Mouse (Mus musculus): Measurements from ENCODE around the gene Omg.
A peak's percentile ranks its signal among the peaks of the same experiment; 100 is the strongest.

The Omg gene

GRCm38 (mm10) chr11:79503845-79504244 is at the start of gene Omg:
Gene Omg, minus strand, starts transcription at chr11:79504084.
- DNase-seq (ENCODE audit: low spot score in 2 of 2): no peak

- DNase-seq (ENCODE audit: low spot score in 2 of 2): no peak
These were observed 48.7 kb upstream of the Omg start for GRCm38 (mm10) chr11:79552622-79553021.

DNA sequence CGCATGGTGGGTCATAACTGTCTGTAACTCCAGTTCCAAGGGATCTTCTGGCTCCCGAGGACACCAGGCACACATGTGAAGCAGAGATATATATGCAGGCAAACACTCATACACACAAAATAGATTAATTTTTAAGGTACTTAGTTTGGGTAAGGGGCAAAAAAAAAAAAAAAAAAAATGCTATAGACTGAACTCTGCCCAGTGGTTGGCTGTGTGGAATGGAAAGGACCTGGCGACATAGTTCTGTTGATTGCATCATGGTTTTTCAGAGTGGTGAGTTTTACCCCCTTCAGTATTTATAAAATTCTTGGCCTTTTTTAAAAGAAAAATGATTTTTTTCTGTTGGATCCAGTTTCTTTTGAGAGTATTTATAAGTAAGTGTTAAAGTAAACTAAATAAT is 32.4 kb upstream of the Omg start:
- no peak for DNase-seq (ENCODE audit: low spot score in 2 of 2)

DNA sequence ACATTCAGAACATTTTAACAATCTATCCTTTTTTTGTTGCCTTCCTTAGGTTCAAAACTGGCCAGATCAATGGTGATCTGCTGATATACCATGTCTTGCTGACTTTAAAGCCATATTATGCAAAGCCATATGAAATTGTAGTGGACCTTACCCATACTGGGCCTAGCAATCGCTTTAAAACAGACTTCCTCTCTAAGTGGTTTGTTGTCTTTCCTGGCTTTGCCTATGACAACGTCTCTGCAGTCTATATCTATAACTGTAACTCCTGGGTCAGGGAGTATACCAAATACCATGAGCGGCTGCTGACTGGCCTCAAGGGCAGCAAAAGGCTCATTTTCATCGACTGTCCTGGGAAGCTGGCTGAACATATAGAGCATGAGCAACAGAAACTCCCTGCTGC is 31.7 kb upstream of the Omg start:
- DNase-seq (ENCODE audit: low spot score in 2 of 2): no peak

DNA sequence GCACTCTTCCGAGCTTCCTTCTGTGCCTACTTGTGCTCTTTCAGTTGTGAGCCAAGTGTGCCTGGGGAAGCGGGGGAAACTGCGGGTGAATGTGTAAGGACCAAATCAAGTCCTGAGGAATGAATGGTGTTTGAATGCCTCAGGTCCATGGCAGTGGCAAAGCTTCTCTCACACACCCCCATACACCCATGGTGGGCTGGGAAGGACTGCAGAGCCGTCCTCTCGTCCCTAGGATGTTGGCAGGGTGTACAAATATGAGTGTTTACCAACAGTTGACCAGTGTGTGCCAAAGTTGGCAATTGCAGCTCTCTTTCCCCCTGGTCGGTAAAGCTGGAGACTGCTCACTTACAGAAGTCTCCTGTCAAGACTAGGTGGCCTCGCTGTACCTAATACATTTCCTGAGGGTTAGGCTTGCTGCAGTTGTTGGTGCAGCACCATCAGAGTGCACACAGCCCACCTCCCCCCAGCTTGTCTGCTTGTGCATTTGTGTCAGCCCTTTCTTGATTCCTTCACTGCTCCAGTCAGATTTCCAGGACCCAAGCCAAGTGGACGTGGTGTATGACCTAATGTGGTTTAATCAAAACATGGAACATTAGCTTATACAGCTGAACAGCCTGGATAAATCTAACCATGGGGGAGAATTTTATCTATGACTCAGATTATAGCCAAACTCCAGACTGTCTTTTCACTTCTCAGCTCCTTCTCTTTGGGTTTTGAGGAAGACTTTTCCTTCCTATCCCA is 30.2 kb upstream of the Omg start:
- DNase-seq (ENCODE audit: low spot score in 2 of 2): peak; percentile 45 to 57

DNA sequence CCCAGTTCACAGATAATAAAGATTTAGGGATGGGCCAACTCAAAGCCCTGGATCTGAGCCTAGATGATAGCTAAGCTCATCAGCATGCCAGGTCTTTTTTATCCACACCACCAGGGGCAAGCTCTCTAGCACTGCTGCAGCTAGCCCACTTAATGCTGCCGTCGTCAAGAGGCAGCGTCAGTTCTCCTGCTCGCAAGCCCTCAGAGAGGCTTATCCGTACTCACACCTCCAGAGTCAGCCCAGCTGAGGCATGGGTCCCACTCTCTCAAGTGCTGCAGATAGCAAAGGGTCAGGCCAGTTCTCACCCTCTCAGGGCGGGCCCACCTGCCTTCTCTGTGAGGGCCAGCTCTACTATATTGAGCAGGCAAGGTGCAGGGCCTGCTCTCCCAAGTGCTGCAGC is 29.4 kb upstream of the Omg start:
- DNase-seq (ENCODE audit: low spot score in 2 of 2): no peak

- DNase-seq (ENCODE audit: low spot score in 2 of 2): no peak
These were observed 27.6 kb upstream of the Omg start for GRCm38 (mm10) chr11:79531485-79531884.

DNA sequence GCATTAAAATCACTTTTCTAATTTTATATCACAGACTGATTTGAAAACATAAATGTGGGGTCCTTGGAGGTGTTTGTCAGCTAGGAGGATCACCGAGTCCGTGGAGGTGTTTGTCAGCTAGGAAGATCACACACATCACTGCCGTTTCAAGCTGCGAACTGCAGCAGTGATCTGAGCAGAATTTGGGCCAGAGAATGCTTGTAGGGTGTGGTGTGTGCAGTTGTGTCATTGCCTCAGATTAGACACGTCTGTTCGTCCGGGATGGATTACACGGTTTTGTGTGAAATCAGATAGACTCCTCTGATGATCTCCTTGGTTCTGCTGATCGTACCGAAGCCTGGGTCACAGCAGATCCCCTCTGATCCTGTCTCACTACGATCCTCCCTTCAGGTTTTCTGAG is 26.9 kb upstream of the Omg start:
- peak; percentile 5 to 6 for DNase-seq (ENCODE audit: low spot score in 2 of 2)

DNA sequence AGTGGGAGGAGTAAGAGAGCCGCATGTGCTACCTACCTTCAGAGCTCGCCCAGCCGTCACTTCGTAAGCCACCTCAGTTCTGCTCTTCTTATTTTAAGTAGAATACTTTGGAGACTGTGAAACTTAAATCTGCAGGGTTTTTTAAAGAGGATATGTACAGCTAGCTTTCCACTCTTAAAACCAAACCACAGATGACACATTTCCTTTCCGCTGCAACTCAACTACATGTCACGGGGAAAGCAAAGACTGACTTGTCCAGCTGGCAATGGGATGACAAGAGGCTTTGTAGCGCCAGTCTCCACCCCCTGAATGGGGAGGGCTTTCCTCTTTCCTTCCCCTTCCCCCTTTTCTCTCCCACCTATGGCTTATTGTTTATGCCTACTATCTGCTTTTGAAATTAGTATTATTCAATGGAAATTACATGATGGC is 26.5 kb upstream of the Omg start, which contains the start of the genes Evi2 and Evi2a:
Evi2 (minus strand) TSS at position 257 of the 429 bp plus-strand sequence.
Evi2a (minus strand) TSS at position 277 of the 429 bp plus-strand sequence.
- peak; percentile 52 to 69 for DNase-seq (ENCODE audit: low spot score in 2 of 2)

DNA sequence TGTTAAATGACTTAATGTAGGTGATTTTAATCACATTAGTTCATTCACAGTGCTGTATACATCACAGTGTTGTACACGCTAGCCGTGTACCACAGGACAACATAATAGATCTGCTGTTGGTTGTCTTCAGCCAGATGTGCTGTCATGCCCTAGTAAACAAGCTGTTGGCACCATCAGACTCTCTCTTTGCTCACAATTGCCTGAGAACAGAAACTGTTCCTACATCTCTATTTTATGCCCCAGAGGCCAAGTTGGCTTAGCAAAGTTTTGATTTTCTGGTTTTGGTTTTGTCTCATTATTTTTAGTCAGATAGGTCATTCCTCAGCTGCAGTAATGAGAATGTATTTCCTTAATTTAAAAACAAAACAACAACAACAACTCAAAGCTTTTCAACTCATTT is 25.9 kb upstream of the Omg start:
- DNase-seq (ENCODE audit: low spot score in 2 of 2): no peak

DNA sequence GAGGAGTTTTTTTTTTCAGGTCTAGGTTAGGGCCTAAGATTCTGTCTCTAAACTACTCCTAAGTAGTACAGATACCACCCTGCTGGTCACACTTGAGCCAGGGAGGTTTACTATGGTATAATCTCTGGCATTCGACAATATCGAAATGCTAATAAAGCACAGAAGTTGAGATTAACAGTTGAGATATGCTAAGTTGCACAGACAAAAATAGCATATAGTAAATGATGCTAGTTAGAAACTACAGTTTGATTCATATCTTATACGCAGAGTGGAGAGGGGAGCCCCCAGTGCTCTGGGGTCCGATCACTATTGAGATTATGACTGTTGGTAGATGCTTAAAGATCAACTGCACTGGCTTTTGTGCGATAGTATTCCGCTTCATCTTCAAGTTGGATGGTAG is 25.3 kb upstream of the Omg start:
- no peak for DNase-seq (ENCODE audit: low spot score in 2 of 2)

- no peak for DNase-seq (ENCODE audit: low spot score in 2 of 2)
These were observed 24.7 kb upstream of the Omg start for GRCm38 (mm10) chr11:79528601-79529000.

GRCm38 (mm10) chr11:79527739-79528384 is 24.0 kb upstream of the Omg start:
- DNase-seq (ENCODE audit: low spot score in 2 of 2): peak; percentile 25 to 68

DNA sequence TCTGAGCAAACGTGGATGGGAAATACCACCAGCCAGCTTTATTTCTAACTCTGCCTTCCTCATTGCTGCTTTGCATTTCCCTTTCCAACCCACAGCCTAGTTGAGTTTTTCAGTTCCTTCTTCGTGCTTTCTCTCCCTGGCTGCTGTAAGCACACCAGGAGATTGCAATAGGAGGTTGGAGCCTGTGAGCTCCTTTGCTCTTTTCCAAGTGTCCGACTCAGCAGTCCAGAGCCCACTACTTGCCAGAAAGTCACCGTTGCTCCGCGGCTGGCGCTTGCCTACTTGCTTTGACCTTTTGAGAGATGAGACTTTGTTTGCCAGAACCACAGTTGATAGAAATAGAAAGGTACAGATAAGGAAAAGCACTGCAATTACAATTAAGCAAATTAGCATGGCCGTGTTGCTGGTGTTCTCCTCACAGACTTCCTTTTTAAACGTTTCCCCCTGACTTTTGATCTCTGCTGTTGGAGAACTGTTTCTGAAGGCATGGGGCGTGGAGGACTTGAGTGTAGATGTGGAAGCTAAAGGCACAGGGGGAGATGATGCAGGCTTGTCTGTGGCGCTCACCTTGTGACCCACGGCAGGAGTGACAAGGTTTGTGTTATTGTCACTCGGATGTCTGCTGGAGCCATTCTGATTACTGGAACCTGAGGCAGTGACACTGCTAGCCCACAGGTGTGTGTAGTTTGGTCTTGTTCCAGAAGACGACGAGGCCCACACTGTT is 23.3 kb upstream of the Omg start:
- DNase-seq (ENCODE audit: low spot score in 2 of 2): peak; percentile 45 to 52

DNA sequence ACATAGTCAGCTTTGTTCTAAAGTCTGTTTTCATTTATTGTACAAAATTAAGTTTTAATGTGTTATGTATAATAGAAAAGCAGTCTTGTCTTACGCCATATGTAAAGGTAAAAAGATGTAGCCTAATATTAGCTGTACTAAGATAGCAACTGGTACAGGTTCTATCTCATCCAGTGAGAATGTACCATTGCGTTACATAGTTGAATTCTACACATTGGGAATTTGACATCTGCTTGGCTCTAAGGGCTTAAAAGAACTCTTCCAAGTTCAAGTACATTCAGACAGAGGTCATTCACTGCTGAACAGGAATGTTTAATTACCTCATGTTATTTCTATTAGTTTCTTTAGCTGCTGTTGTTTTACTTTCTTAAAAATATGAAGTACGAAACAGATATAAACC is 22.7 kb upstream of the Omg start:
- DNase-seq (ENCODE audit: low spot score in 2 of 2): no peak

DNA sequence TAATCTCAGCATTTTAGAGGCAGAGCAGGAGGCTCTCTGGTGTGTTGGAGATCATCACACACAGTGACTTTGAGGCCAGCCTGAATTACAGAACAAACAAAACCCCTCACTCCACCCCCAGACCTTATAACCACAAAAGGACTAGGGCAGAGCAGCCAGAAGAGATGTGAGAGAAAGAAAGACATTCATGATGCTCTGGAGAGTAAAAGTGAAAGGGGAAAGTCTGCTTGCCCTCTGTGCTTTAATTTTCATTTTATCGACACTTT is 20.4 kb upstream of the Omg start:
- DNase-seq (ENCODE audit: low spot score in 2 of 2): no peak

- DNase-seq (ENCODE audit: low spot score in 2 of 2): no peak
These were observed 19.9 kb upstream of the Omg start, which contains the start of gene Evi2b for GRCm38 (mm10) chr11:79523560-79524309. Gene Evi2b, minus strand, starts transcription at chr11:79523762.

DNA sequence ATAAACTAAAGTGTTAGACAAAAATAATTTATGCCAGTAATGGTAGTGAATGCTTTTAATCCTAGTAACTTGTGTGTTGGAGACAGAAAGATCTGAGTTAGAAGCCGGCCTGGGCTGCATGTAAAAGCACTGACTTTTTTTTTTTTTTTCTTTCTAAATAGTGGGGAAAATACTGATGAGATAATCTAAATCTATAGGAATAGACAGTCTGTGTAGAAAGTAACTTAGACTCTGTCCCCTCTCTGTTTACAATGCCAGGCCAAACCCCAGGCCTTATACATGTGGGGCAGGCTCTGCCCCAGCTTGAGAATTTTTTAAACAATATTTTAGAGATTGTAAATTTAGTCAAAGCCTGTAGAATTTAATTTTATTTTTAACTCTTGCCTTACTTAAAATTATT is 19.1 kb upstream of the Omg start:
- DNase-seq (ENCODE audit: low spot score in 2 of 2): no peak

DNA sequence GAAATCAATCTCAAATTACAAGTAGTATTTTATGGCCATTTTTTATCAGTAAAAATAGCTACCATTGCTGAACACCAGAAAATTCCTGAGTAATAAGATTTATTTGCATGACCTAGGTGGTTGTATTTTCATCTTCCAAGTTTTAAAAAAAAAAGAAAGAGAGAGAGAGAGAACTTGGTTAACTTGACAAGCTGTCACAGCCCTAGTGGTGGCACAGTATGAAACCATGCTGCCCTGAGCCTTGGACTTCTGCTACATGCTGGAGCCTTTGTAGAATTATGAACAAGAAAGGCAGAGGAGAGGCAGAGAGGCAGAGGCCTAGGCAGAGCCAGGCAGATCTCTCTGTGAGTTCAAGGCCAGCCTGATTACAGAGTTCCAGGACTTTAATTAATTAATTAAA is 18.0 kb upstream of the Omg start:
- no peak for DNase-seq (ENCODE audit: low spot score in 2 of 2)

DNA sequence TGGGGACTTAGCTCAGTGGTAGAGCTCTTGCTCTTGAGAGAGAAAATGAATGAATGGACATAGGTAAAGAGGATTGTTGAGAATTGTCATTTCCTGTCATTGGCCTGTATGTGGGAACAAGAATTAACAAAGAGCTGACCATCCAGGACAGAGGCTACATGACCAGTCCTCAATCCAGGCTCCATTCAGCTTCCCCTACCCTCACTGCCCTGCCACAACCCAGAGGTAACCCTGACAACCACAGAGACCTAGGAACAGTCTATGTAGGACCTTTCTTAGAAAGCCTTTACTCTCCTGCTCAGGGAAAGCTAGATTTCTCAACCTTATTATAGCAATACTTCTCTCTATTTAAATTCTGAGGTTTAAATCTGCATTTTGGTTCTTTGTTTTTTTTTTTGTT is 16.9 kb upstream of the Omg start:
- no peak for DNase-seq (ENCODE audit: low spot score in 2 of 2)

DNA sequence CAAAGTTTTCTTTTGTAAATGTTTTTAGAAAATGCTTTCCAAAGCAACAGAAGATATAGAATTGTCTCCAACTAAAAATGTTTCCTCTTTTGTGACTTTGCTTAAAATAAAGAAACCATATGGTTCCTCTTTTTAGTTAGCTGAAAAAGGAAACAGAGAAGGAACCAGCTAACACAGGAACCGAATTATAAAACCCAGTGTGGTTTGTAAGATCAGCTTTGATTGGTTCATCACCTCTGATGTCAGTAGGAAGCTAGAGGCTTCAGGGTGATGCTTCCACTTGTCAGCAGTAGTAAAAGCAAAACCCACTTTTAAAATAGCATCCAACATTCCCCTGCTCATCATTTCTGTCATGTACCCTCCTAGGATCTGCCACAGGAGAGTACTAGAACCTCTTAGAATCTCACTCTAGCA is 16.0 kb upstream of the Omg start:
- DNase-seq (ENCODE audit: low spot score in 2 of 2): peak; percentile 36 to 68

DNA sequence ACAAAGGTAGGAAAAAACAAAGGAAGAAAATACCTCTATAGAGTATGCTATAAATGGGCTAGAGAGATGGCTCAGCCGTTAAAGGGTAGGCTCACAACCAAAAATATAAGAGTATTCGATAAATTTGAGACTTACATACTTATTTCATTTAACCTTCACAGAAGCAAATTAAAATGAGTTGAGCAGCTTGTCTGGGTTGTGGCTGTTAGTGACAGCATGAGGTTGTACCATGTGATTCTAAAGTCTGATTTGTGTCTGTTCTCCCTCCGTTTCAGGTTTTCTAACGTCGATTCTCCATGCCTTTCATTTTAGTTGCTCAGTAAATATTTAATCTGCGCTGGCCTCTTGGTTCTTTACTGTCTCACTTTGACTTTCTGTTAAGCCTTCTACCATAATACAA is 15.4 kb upstream of the Omg start:
- no peak for DNase-seq (ENCODE audit: low spot score in 2 of 2)

Data from heart, adult 9 months (tissue).